Mouse (Mus musculus) cerebellum, adult 11 months (tissue): ENCODE measurements around the gene Poglut1.

ENCODE experiments used
- DNase-seq: peaks from one replicate; pipeline ENCODE4 v3.0.0; 2022

Gene Poglut1

DNA sequence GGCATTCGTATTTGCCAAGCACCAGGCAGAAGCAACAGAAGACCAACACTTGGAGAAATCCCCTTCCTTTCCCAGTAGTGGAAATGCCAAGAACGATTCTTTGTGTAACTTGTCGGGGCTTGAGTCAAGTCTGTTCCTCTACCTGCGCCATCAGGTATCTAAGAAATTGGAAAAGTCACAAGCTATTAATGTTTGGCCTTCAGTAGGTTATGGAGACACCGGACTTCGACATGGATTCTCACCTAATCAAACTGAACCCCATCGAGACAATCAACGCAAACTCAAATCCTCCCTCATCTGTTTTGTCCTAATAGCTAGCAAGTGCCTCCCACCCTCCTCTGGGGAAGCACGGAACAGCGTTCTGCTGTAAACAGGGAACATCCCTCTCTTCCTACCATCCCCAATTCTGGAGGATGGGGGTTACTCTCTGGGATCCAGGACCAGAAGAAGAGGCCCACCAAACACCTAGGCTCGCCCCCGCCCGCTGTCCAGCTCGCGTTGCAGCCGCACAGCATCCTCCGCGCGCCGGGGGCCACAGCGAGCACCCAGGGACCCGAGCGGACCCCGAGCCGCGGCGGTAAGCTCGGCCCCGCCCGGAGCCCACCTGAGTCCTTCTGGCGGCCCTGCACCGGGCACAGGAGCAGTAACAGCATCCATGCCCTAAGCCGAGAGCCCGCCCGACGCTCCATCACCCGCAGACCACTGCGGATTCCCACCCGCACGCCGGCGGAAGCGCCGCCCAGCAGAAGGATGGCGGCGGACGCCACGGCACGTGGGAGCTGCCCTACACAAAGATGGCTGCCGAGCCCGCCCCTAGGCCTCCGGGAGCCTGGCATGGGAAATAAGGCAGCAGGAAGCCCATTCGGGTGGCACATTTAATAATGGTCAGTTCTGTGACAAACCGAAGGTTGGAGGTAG lies at the start of gene Poglut1:
Gene Poglut1, minus strand, starts transcription at position 780 of the 918 bp plus-strand sequence.
- DNase-seq = peak; percentile 79

DNA sequence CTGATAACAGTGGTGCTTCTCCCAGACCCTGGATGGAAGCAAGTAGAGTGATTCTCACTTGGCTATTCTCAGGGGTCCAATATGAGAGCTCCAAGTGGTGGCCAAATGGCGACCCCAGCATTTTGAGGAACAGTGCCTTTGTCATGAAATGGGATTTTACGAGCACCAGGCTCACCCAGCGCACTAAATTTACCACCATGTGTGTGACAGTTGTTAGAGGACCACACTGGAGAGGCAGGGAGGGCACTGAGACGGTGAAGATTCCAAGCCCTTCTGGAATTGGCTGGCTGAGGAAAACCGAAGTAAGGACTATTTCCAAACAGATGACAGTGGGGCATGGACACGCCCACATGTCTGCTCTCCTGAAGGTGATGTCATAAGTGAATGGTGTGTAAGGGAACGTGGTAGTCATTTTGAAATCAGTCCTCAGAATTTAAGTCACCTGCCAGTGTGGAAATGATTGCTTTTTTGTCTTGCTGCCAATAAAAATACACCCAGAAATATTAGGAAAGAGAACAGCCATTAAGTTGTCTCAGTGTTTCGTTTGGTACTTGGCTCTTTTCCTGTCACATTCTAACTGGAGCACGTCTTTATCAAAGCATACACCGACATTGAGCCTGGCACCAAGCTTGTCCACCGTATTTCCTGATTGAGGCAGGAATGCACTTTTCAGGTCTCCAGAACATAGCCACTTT lies 49.1 kb upstream of the Poglut1 start:
- DNase-seq = no peak

DNA sequence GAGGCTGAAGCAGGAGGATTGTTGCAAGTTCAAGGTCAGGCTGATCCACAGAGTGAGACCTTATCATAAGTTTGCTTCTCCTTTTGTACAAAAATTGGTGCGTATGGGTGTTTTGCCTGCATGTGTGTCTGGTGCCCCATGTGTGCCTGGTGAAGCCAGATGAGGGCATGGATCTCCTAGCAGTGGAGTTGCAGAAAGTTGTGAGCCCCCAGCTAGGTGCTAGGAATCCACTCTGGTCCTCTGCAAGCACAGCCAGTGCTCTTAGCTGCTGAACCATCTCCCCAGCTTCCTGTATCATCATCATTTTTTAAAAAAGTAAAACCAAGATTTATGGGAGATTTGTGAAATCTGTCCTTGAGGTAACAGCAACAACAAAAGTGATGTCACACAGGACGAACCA lies 46.6 kb upstream of the Poglut1 start:
- DNase-seq = no peak

DNA sequence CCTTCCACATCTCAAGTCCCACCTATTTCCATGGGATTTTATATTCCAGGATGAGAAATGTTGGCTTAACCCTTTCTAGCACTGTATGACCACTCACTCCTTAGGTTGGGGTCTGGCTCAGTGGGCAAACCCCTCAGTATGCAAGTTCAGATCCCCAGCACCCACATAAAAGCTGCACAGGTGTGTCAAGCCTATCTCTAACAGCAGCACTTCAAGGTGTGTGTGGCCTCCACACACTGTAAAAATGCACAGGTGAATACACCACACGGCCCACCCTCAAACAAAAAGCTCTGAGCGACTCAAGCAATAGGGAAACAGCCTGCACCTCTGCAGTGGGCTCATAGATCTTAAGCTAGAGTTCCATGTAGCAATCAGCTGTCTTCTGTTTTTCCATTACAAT lies 46.0 kb upstream of the Poglut1 start:
- no peak for DNase-seq

DNA sequence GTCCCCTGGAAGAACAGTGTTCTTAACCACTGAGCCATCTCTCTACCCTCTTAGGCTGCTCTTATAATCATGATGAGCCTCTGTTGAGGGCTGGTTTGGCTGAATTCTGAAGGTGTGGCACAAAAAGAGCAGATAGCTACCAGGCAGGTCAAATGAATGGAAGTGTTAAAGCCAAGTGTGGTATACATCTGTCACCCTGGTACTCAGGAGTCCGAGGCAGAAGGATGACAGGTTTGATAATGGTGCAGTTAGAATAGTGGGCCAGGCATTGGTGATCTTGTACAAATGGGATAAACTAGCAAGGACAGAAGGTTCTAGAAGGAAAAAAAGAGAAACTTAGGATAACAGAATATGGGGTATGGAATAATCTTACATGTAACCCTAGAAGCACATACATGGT lies 44.4 kb upstream of the Poglut1 start:
- no peak for DNase-seq

DNA sequence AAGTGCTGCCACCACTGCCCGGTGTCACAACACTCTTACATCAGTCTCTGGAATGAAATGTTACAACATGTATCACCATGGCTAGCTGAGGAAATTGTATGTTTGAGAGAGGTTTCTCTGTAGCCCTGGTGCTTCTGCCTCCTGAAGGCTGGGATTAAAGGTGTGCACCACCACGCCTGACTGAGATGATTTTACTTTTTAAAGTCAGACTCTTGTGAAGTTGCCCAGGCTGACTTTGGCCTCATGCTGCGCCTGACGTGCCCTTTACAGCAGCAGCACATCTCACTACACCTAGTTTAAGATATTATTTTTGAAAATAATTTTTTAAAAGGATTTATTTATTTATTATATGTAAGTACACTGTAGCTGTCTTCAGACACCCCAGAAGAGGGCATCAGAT lies 42.9 kb upstream of the Poglut1 start:
- DNase-seq = no peak

DNA sequence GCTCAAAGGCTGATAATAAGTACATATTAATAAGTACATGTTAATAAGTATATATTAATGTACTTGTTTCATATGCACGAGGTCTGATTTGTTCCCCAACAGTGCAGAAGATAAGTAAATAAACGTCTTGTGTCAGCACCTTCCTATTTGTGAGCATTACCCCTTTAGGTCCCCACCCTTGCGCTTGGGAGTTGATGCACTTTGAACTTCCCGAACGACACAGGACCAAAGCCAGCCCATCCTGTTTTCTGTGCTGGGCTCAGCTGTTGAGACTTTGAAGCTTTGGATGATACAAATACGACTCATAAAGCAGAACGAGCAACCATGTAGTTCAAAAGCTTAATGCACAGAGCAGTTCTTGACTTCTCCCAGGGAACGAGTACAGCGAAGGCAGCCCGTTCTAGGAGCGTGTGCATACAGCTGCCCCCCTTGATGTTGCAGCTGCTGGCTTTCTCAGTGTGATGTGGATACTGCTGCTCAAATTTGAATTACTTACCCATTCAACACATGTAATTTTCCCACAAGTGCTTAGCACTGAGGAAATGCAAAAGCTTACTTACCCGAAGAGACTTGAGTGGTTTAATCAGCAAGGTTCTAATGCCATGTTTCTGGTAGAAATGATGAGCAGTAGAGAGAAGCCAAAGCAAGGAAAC lies 42.1 kb upstream of the Poglut1 start:
- DNase-seq = no peak

DNA sequence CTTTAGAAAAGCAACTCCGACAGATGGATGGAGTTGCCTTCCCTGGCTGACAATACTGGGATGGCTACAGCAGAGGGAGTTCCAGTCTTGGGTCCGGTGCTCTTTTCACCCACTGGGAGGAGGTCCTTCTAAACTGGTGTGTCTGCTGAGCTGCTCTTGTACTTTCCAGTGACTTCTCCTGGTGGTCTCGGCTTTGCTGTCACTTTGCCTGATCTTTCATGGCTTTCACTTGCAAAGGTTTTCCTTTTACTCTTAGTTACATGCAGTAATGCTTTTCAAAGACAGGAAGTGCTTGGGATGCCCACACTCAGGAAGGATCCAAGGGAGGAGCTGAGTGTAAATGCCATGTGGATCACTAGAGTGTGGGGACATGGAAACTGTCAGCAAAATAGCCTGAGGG lies 41.4 kb upstream of the Poglut1 start:
- no peak for DNase-seq

DNA sequence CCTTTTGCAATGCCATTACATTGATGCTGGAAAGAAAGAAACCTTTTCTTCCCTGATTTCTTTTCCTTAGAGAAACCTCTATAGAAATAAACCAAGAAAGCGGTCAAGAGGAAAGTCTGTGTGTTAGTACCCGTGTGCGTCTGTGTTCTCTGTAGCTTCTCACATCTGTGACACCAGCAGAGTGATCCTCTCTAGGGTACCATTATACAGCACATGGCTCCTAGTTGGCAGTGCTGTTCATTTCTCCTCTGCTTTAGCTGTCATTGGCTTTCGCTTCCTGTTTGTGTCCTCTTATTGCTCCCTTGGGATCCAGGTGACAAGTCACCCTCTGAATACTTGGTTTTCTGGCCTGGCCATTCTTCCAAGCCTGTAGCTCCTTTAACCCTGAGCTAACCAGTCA lies 37.5 kb upstream of the Poglut1 start:
- DNase-seq = no peak

DNA sequence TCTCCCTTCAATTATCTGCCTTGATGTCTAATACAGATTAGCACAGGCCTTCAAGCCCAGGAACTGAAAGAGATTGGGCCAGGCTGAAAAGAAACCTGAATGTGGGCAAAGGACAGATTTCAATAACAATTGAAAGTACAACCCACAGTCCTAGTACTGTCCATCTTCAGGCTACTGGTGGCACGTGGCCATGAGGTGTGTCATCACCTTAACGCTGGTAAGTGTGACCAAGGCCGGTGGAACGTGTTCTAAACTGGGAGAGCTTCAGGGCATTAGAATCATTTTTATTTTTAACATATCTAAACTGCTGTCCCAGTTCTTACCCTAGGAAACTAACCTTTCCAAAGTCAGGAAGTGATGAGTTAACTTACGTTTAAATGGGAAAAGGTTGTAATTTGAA lies 37.1 kb upstream of the Poglut1 start:
- DNase-seq = no peak

DNA sequence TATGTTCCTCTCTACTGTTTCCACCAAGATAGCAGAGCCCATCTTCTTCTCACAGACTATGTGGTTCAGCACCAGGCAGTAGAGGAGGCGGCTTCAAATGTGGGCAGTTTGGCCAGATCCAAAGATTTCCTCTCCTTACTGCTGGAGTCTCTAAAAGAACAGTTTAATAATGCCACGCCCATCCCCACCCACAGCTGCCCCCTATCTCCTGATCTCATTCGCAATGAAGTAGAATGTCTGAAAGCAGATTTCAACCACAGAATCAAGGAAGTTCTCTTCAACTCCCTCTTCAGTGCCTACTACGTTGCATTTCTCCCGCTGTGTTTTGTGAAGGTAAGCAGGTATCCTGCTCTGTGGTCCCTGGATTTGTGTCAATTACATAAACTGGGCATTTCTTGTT lies 35.1 kb upstream of the Poglut1 start:
- no peak for DNase-seq

DNA sequence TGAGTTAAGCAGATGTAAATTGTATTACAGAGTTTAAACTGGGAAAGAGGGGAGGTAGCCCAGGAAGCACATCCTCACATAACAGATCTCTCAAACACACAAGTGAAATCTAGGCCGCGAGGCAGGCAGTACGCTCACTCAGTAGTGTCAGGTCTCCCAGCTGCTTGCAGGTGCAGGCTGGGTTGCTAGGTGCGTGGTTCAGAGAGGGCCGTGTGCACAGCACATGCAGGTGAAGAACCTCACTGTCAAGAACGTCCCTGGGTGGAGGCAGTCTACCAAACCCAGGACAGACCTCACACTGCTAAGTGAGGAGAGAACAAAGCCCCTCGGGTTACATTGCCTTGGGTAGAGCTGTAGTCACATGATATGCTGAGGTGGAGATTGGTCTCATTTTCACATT lies 34.7 kb upstream of the Poglut1 start:
- DNase-seq = no peak

DNA sequence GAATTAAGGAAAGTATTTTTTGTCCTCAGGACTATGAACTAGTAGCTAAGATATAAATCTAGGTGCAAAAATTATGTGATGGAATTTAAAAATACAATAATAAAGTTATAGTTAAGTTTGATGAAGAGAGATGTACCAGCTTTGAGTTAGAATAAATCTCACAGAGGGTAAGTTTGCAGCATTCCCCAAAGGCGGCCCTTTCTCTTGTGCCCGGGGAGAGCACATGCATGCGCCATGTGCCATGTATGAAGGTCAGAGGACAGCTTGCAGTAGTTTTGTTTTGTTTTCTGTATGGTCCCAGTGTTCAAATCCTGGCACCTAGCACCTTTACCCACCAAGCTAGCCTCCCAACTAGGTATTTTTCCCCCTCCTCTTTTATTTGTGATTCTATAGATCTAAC lies 21.4 kb upstream of the Poglut1 start:
- DNase-seq = no peak

DNA sequence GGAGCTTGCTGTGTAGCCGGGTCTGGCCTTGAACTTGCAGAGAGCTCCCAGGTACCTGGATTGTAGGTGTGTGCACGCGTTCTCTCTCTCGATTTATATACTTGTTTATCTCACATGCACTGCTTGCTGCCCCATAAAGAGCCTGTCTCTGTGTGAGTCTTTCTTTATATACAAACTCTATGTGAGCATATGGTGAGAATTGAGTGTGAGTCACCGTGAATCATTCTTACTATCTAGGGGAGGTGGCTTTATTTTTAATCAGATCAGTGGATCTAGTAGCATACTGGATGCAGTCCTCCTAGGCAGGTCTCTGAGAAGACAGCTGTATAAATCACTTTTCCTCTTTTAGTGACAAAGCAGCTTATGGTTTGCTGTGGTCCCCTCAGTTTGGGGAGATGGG lies 18.1 kb upstream of the Poglut1 start:
- no peak for DNase-seq

DNA sequence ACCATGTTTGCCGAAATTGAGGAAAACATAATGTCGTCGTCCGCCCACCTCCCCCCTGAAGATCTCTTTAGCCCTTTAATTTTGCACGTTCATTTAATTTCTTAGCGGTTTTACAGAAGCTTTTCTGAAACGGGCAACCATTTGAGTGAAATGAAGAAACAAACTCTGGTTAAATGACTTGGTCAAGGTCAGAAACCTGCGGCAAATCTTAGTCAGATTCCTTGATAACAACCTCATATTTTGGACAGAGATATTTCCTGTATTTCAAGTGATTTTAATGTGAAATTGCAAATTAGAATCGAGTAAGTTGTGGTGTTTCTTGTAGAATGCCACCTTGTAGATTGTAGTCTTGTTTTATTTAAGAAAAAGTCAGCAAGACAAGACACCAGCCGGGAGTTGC lies 13.5 kb upstream of the Poglut1 start:
- DNase-seq = no peak

DNA sequence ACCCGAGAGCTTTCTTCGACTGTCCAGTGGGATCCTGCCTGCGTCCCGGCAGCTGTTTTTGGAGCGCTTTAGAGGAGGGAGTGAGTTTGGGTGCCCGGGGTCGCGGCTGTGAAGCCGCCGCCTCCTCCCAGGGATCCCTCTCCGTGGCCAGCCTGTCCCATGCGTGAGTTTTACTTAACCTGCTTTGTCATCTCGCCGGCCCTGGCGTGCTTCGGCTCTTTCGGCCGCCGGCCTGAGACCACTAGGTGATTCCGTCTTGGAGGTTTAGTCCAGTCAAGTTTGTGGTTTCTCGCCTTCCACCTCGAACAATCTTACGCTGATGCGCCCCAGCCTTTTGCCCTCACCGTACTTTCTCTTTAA lies 12.9 kb upstream of the Poglut1 start:
- DNase-seq = no peak

DNA sequence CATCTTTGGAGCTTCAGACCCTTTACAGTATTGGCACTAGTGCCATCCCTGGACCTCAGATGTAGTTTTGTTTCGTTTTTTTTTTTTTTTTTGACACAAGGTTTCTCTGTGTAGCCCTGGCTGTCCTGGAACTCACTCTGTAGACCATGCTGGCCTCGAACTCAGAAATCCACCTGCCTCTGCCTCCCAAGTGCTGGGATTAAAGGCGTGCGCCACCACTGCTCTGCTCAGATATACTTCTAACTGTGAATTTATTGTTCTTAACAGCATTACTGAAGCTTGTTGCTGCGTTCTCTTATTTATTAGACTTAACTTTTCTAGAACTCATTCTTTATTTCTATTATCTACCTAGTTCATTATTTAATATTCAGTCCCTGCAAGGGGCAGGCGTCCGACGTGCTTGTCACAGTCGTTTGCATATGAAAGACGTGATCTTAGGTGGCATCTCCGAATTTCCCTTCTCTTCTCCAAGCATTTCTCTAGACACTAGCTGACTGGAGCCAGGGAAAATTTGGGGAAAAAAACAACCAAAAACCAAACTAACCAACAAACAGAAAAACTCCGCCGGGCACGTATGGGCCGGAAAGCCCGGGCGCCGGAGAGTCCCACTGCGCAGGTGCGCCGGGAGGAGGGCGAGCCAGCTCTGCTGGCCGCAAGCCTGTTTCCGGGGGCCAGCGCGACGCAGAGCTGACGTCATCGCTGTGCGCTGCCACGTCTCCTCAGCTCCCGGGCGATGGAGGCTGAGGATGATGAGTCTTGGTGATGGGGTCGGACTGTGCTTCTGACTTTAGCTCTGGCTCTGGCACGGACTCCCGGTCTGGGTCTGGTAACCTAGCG lies 12.3 kb upstream of the Poglut1 start:
- peak; percentile 94 for DNase-seq

DNA sequence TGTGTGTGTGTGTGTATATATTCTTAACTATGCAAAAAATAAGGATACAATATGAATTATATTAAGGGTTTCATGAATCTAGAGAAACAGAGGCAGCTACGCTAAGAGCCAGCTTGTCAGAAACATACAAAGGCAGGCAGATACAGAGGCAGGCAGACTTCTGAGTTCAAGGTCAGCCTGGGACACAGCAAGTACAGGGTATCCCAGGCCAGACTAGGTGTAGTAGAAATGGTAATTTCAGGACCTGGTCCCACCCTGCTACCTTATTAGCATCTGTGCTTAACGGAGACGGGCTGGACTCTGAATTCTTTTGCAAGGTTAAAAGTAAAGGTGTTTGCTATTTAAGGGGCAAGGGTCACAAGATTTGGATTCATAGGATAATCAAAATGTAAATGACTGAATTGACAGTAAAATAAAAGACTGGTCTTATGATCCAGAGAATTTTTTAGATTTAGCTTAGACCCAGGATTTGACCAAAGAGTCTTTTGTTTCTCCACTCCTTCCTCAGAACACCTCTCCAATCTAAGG lies 8.2 kb upstream of the Poglut1 start, which contains the start of gene Tmem39a:
Gene Tmem39a, plus strand, starts transcription at position 478 of the 528 bp plus-strand sequence.
- no peak for DNase-seq

DNA sequence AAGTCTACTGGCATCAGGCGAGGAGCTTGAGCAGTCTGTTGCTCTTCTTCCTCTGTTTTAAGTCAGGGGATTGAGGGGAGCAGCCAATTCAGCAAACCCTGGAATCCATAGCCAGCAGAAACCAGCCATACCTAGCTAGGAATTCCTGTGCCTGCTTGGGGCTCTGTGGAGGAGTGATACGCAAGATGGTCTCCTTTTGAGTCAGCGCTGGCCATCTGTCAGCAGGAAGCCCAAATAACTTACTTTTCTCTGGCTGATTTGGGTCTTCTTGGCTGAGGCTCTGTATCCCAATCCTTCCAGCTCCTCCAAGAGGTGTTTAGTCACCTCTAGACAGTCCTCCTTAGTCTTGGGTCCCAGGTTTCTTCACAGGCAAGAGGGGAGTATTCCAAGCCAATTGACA lies 5.9 kb upstream of the Poglut1 start:
- DNase-seq = no peak

DNA sequence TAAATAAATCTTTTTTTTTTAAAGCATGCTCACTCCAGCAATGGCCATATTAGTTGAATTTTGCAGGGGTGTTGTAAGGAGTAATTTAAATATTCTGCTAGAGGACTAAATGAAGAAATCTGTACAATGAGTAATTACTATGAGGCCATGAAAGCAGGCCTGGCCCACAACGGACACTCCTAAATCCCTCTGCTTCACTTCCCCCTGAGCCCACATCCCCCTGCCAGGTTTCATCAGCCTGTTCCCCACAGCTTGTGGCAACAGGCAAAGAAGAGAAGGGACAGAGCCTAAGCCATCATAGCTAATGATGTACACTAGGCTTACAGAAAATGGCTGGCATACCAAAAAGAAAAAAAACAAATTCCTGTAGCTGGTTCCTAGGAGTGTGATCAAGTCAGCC lies 2.1 kb downstream of the Poglut1 start:
- DNase-seq = no peak

DNA sequence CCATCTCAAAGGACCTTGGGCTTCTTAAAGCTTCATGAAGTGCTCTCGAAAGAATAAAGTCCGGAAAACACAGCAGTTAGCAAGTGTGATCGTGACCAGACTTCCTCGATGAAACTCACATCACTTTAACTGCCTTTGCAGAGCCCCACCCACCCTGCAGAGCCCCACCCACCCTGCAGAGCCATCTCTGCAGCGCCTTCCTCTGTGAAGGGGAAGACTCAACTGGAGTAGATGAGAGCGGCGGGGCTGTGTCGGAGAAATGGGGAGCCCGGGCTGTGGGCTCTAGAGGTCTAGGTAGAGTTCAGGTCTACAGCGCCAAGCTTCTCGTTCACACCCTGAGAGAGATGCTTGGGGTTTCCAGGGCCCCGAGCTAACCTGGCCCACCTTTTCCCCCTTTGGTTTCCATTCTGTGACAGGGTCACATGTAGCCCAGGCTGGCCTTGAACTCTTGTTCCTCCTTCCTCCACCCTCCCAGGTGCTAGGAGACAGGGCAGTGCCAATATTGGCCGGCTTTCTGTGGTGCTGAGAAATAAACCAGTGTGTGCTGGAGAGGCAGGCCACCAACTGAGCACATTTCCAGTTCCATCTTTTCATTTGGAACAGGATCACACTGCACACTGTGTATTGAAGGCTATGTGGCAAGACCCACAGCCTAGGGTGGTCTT lies 11.2 kb downstream of the Poglut1 start:
- no peak for DNase-seq

DNA sequence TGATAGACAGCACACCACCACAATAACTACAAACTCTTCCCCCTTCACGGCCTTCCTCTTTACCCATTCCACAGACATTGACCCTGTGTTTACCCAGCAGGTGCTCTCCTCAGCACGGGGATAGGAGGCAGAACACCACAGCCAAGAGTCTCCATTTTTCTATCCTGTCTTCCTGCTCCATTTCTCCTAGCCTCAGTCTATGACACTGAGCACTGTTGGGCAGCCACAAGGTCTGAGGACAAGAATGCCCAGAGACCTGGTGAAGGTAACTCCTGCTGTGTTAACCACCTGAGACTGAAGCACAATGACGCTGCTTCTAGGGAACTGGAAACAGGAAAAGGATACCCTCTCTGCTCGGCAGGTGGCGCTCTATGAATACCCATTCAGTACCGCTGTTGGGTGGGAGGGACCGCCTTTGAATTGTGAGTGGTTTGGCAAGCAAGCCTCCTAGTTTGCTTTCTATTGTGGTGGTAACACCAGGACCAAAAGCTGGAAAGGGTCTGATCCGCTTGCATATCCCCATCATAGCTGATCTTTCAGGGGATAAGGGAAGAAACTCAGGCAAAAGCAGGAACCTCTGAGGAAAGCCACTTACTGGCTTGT lies 13.4 kb downstream of the Poglut1 start:
- peak; percentile 41 for DNase-seq
